Mouse (Mus musculus) heart, adult 10 weeks (tissue): ENCODE measurements around the gene Ptger1. TPM values are rescaled to one million over a fixed set of nuclear protein-coding genes. Genes with fewer than 3 reads are reported as not detected.

Experiments used
- polyA plus RNA-seq: library from polyadenylated mRNA; stranded (reverse); fragments of 350-450 nt; fragmentation: Illumina TruSeq; extraction: RNeasy Lipid Tissue Mini Kit (QIAGEN cat#74804); gene quantifications from one replicate; pipeline ENCODE4 v1.2.3, GENCODE M21; 2014; ENCODE audit warnings: low read depth, low replicate concordance

Gene Ptger1
- polyA plus RNA-seq: 0.16 TPM

DNA sequence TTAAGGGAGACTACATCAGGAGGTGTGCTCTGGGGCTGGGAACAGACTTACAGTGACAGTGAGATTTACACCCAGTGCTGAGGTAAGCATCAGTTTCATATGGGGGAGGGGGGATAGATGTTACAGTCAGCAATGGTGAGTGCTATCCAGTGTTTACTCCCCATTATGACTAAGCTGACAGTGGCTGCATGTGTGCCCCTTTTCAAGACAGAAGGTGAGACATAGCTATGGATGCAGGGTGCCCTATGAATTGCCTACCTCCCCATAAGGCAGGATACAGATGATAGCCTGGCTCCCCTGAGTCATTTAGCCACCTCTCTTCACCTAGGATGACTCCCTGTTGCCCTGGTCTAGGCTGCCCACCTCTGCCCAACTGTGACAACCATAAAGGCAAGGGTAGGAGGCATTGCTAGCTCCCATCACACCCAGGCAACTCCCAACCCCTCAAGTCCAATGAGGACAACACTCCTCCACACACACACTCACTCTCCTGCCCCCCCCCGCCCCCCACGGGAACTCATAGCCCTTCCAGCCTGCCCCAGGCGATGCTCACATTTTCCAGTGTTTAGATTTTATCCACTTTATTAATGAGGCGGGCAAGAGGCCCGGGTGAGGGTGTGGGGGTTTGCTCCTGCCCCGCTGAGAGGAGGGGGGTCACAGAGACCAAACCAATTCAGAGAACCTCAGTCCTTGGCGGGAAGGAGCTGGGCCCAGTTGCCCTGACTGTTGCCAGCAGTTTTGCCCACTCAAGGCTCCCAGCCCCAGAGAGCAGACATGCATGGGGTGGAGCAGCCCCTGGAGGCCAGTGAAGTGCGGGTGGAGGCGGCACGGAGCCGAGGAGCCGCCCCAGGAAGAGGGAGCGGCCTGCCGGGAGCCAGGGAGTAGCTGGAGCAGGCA lies at the start of gene Ptger1:
Ptger1 (plus strand) TSS at position 710 of the 897 bp plus-strand sequence.

DNA sequence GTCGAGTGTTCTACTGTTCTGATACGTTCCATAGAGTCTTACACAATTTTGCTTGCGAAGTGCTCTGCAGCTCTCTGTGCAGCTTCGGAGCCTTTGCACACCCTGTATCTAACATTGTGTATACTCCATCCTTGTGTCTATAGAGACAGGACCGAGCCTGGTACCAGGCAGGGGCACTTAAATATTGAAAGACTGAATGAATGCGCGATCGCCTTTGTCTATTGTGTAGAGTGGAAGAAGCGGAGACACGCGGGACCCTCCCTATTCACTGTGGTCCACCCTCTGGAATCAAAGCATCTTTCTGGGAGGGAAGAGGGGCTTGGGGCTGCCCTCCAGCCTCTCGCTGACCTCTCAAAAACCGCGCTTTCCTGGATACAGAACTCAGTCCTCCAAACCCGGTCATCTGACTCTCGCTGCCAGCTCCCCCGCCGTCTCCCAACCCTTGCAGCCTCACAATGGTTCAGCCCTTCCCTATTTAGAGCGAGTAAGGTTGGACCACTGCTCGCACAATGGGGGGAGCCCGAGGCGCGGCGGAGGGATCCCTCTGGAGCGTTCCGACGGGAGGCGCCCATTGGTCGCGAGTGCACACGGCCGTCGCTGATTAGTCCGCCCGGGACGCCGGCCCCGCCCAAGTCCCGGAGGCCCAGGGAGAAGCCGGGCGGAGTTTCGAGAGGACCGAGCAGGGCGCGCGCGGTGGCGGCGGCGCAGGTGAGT lies 14.3 kb upstream of the Ptger1 start, which contains the start of gene Gipc1:
Gipc1 (plus strand) TSS at position 648 of the 714 bp plus-strand sequence.

DNA sequence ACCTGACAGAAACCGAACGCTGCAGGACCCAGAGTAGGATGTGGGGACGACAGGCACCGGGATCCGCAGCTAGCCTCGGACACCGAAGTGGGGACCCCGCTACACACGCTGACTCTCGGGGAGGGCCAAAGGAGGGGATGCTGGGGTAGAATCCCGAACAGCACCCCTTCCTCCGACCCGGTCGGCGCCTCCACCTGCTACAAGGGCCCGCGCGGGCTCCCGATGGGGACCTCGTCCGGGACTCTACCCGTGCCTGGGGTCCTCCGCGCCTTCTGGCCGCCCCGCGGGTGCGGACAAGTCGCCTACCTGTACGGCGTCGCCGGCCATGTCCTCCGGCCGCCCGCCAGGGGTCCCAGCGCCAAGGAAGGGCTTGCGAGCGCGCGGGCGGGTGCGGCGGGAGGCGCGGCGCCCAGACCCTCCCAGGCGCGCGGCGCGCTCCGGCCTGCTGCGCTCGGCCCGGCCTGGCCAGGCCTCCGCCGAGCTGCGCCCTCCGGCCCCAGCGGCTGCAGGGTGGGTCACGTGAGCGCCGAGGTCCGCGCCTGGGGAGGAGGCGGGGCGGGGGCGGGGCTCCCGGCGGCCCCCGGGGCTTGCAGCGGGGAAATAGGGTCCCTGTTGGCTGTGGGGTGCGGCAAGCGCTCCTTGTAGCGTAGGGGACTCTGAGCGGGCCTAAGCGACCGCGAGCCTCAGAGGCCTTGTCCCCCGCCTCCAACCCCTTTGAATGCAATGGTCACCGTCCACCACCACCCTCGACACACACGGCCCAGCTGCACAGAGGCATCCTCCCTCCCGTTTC lies 32.4 kb downstream of the Ptger1 start, which contains the start of gene Pkn1:
Pkn1 (minus strand) TSS at position 519 of the 793 bp plus-strand sequence.

DNA sequence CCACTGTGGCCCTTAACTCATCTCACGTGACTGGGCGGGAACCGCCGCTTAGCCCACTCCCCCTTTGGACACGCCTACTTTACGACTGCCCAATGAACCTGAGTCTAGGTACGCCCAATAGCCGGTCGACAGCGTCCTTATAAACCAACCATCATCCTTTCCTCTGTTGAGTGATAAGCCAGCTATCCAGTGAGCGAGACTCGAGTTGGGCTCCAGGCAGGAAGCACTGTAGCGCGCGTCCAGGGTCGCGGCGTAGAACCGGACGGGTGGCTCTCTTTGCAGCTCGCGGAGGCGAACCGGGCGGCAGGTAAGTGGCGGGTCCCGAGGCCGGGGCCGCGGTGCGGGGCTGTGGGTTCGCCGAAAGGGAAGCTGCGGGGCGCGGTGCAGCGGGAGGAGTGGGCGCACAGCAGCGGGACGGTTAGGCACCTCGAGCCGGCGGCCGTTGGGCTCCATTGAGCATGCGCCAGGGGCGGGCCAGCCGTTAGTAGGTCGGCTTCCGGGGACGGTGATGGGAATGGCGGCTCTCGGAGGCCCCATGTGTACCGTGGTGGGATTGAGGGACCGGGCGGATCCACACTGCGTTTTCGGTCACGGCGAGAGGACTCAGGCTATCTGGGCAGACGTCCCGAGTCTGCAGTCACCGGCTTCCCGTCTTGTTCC lies 48.7 kb downstream of the Ptger1 start, which contains the start of gene Ddx39:
Ddx39 (plus strand) TSS at position 147 of the 660 bp plus-strand sequence.

Other genes starting within 250 kb of the Ptger1 start
- gene Scoc, start 208.3 kb upstream of the Ptger1 start, polyA plus RNA-seq: 88.1 TPM
- not detected for gene Olfr370, start 130.9 kb upstream of the Ptger1 start, polyA plus RNA-seq
- 866 TPM for gene Ndufb7, start 100.0 kb upstream of the Ptger1 start, polyA plus RNA-seq
- 562 TPM for gene Tecr, start 58.7 kb upstream of the Ptger1 start, polyA plus RNA-seq
- gene Dnajb1, start 58.5 kb upstream of the Ptger1 start, polyA plus RNA-seq: 17.8 TPM
- gene Gipc1, start 14.0 kb upstream of the Ptger1 start, polyA plus RNA-seq: 28.1 TPM
- 40.8 TPM for gene Pkn1, start 32.5 kb downstream of the Ptger1 start, polyA plus RNA-seq
- 19.5 TPM for gene Ddx39, start 48.5 kb downstream of the Ptger1 start, polyA plus RNA-seq
- gene Adgre5, start 74.6 kb downstream of the Ptger1 start, polyA plus RNA-seq: 45.7 TPM
- gene Adgrl1, start 233.4 kb downstream of the Ptger1 start, polyA plus RNA-seq: 11.6 TPM